Mouse (Mus musculus) left cerebral cortex, adult 9 months (tissue): ENCODE measurements around the gene Cldn11.
"Not testable (repeated sequence)": the region's sequence is repeated elsewhere in the genome, so short reads cannot be mapped to it uniquely, and the experiment has no call there.

Experiments
- DNase-seq, 2 experiments: peaks; one replicate each; pipeline ENCODE4 v3.0.0; 2022; ENCODE audit warnings: low spot score in 2 of 2

The Cldn11 gene

GRCm38 (mm10) chr3:31149706-31150105 is at the start of gene Cldn11:
Gene Cldn11, plus strand, starts transcription at chr3:31149920.
- DNase-seq = peak in 1 of 2 experiments; percentile 28

GRCm38 (mm10) chr3:31100026-31100425 is 49.7 kb upstream of the Cldn11 start:
- no peak for DNase-seq

GRCm38 (mm10) chr3:31100802-31101201 is 48.9 kb upstream of the Cldn11 start:
- DNase-seq = no peak

- no peak for DNase-seq
Observed at GRCm38 (mm10) chr3:31104936-31105335, 44.8 kb upstream of the Cldn11 start.

- DNase-seq = no peak
Observed at GRCm38 (mm10) chr3:31106597-31106996, 43.1 kb upstream of the Cldn11 start.

GRCm38 (mm10) chr3:31107674-31108073 is 42.0 kb upstream of the Cldn11 start:
- DNase-seq = no peak

GRCm38 (mm10) chr3:31109108-31109507 is 40.6 kb upstream of the Cldn11 start:
- DNase-seq = no peak

GRCm38 (mm10) chr3:31123098-31123497 is 26.6 kb upstream of the Cldn11 start:
- no peak for DNase-seq

GRCm38 (mm10) chr3:31126303-31126702 is 23.4 kb upstream of the Cldn11 start:
- DNase-seq = no peak

- DNase-seq = no peak
Observed at GRCm38 (mm10) chr3:31126848-31127247, 22.9 kb upstream of the Cldn11 start.

GRCm38 (mm10) chr3:31129766-31130165 is 20.0 kb upstream of the Cldn11 start:
- no peak for DNase-seq

GRCm38 (mm10) chr3:31133664-31134063 is 16.1 kb upstream of the Cldn11 start:
- no peak for DNase-seq

- no peak for DNase-seq
Observed at GRCm38 (mm10) chr3:31134246-31134645, 15.5 kb upstream of the Cldn11 start.

GRCm38 (mm10) chr3:31134696-31135095 is 15.0 kb upstream of the Cldn11 start:
- DNase-seq = no peak

- DNase-seq = not testable (repeated sequence)
Observed at GRCm38 (mm10) chr3:31136591-31136990, 13.1 kb upstream of the Cldn11 start.

- DNase-seq = peak in 1 of 2 experiments; percentile 86
Observed at GRCm38 (mm10) chr3:31138454-31139424, 11.0 kb upstream of the Cldn11 start.

- no peak for DNase-seq
Observed at GRCm38 (mm10) chr3:31141621-31142020, 8.1 kb upstream of the Cldn11 start.

- DNase-seq = not testable (repeated sequence)
Observed at GRCm38 (mm10) chr3:31145222-31145621, 4.5 kb upstream of the Cldn11 start.

- DNase-seq = peak in 1 of 2 experiments; percentile 86
Observed at GRCm38 (mm10) chr3:31145641-31146290, 4.0 kb upstream of the Cldn11 start.

- DNase-seq = no peak
Observed at GRCm38 (mm10) chr3:31148595-31148994, 1.1 kb upstream of the Cldn11 start.

- DNase-seq = peak in 1 of 2 experiments; percentile 37
Observed at GRCm38 (mm10) chr3:31152108-31152507, 2.4 kb downstream of the Cldn11 start.

- DNase-seq = no peak
Observed at GRCm38 (mm10) chr3:31156126-31156525, 6.4 kb downstream of the Cldn11 start.

- DNase-seq = no peak
Observed at GRCm38 (mm10) chr3:31157776-31158175, 8.1 kb downstream of the Cldn11 start.
